Mouse (Mus musculus) testis, adult 2 months (tissue): Measurements from ENCODE around the gene Rpl18a.

Experiments
- CTCF ChIP-seq: fragments of 200-500 bp; IDR thresholded peaks from 2 replicates; pipeline ENCODE4 v1.5.1; 2012; ENCODE audit warnings: low read depth, mild to moderate bottlenecking, inconsistent platforms, low read length, moderate library complexity; ENCODE audit not compliant: control insufficient read depth, insufficient read depth, insufficient replicate concordance
- POLR2A ChIP-seq: fragments of 200-500 bp; IDR thresholded peaks from 2 replicates; pipeline ENCODE4 v1.6.1; 2012; ENCODE audit warnings: low read depth, mild to moderate bottlenecking, inconsistent platforms, low read length, moderate library complexity; ENCODE audit not compliant: control insufficient read depth

GRCm38 (mm10) chr8:70899226-70899625 lies 2.0 kb upstream of the Rpl18a start:
- TF ChIP-seq CTCF: no peak
- TF ChIP-seq POLR2A: no peak
